Mouse (Mus musculus): ENCODE results near the gene Dnah2. TPM values are rescaled to one million over a fixed set of nuclear protein-coding genes. Genes with fewer than 3 reads are reported as not detected.
A peak's percentile ranks its signal among the peaks of the same experiment; 100 is the strongest.

The Dnah2 gene
- polyA plus RNA-seq, 1 experiment from 2014 or later = 0.52 TPM

DNA sequence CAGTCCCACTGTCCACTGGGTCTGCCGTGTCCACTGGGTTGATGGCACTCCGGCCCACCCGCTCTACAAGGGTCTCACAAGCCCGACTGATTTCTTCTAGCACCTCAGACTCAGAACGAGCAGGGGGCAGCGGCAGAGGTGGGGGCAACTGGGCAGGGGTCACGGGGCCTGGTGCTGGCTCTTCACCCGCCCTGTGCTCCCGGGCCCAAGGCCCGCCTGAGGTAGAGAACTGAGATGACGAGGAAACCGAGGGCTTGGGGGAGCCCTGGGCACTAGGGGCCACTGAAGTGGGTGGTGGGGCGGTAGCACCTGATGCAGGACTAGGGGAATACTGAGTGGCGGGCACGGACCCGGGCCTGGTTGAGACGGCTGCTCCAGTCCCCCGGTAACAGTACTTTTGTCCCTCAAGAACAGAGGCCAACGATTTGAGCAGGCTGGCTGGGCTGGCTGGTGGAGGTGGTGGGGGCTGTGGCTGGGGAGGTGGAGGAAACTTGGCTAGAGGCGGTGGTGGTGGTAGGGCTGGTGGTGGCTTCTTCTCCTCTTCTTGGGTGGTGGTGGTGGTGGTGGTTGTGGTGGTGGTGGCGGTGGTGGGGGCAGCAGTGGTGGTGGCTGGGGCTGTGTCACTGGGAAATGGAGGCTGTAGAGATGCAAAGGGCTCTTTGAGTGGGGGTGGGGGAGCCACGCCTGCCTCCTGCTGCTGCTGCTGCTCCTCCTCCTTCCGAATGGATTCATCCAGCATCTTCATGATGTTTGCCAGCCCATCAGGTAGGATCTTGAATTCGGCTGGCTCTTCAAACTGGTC lies 144.1 kb downstream of the Dnah2 start:
- ATAC-seq (replicated peaks; ENCODE audit: low FRiP score) (no peak), DNase-seq (ENCODE audit: low spot score) (no peak)
- no peak overlapping the region for H3K9ac ChIP-seq (ENCODE audit: low read depth, low read length)
- peaks cover 20% of the 10 kb centered on the region for H3K4me1 ChIP-seq (replicated peaks; ENCODE audit: control insufficient read depth, insufficient read depth, low read length)
- no peaks in the 10 kb centered on the region for H3K9me3 ChIP-seq (ENCODE audit: control insufficient read depth, low read length)
- WGBS = 93% methylated on average over 24 of the region's 24 CpGs
- peaks cover 63% of the 10 kb centered on the region for H3K36me3 ChIP-seq (ENCODE audit: control insufficient read depth, insufficient read depth, low read length)
- no peaks in the 10 kb centered on the region for H3K27me3 ChIP-seq (replicated peaks; ENCODE audit: control insufficient read depth, insufficient read depth, low read length)
- no peak overlapping the region for H3K27ac ChIP-seq (ENCODE audit: low read depth, low read length)
- H3K4me2 ChIP-seq = no peak overlapping the region
- no peak overlapping the region for H3K4me3 ChIP-seq (ENCODE audit: low read depth, low read length)

DNA sequence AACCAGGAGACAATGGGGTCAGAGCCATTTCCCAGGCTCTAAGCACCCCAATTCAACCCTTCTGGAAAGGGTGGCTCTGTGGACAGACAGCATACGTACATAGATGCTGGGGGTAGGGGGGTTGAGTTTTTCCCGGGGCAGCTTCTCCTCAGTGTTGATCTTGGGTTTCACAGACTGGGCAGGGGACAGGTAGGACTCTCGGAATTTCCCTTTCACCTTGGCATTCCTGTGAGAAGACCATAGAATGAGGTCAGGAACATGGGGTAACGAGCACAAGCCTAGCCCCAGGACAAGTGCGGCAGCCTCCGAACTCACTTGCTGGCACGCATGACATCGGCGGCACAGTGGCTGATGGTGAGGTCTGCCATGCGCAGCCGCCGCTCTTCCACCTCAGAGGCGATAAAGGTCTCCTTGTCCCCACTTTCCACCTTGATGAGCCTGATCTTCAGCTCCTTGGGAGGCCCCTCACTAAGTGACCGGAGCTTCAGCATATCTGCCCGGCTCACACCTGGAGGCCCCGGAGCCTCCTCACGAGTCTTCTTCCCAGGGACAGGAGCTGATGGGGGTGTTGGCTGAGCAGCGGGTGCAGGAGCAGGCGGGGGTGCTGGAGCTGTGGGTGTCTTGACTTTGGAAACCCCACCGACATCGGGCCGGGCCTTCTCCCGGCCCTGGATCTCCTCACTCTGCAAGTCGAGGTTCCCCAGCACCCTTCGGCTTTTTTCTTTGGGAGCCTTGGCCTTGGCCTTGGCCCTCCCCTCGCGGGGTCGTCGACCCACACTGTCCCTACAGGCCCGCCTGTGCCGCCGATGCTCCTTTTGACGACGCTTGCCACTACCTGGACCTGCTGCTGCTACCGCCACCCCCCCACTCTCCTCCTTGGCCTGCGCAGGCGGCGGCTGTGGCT lies 145.0 kb downstream of the Dnah2 start:
- H3K4me1 ChIP-seq (replicated peaks; ENCODE audit: control insufficient read depth, insufficient read depth, low read length) = peaks cover 24% of the 10 kb centered on the region
- no peak overlapping the region for H3K9ac ChIP-seq (ENCODE audit: low read depth, low read length)
- DNase-seq (ENCODE audit: low spot score) = no peak
- H3K27ac ChIP-seq (ENCODE audit: low read depth, low read length) = no peak overlapping the region
- no peaks in the 10 kb centered on the region for H3K9me3 ChIP-seq (ENCODE audit: control insufficient read depth, low read length)
- WGBS = 91% methylated on average over 38 of the region's 38 CpGs
- H3K36me3 ChIP-seq (ENCODE audit: control insufficient read depth, insufficient read depth, low read length) = peaks cover 65% of the 10 kb centered on the region
- H3K4me3 ChIP-seq (ENCODE audit: low read depth, low read length) = no peak overlapping the region
- ATAC-seq (replicated peaks; ENCODE audit: low FRiP score) = no peak
- no peaks in the 10 kb centered on the region for H3K27me3 ChIP-seq (replicated peaks; ENCODE audit: control insufficient read depth, insufficient read depth, low read length)
- H3K4me2 ChIP-seq = no peak overlapping the region

DNA sequence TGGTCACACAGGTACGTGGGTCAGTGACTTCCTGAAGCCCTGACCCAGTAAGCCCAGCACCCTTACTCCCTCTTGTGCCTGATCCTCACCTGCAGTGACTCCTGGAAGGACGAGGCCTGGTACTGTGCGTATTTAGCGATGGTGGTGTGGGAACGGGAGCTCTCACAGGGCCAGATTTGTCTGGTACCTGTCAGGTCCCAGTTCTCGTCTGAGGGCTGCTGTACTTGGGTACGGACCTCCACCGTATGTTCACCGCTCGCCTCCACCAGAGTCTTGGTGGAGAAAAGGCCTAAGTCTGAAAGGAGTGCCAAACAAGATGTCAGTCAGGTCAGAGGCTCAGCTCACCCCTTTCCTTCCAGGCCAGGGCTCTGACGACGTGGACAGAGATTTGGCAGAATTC lies 146.9 kb downstream of the Dnah2 start:
- Histone ChIP-seq H3K4me2 (peak overlapping the region; percentile 11; the same call in 1 of the 2 replicates), H3K9me3 (ENCODE audit: control insufficient read depth, low read length) (no peaks in the 10 kb centered on the region), H3K27me3 (replicated peaks; ENCODE audit: control insufficient read depth, insufficient read depth, low read length) (no peaks in the 10 kb centered on the region), H3K36me3 (ENCODE audit: control insufficient read depth, insufficient read depth, low read length) (peaks cover 59% of the 10 kb centered on the region), H3K4me1 (replicated peaks; ENCODE audit: control insufficient read depth, insufficient read depth, low read length) (peaks cover 34% of the 10 kb centered on the region), H3K4me3 (ENCODE audit: low read depth, low read length) (no peak overlapping the region), H3K27ac (ENCODE audit: low read depth, low read length) (no peak overlapping the region), H3K9ac (ENCODE audit: low read depth, low read length) (no peak overlapping the region)
- WGBS = 83% methylated on average over 12 of the region's 12 CpGs
- DNase-seq (ENCODE audit: low spot score) (no peak), ATAC-seq (replicated peaks; ENCODE audit: low FRiP score) (no peak)

DNA sequence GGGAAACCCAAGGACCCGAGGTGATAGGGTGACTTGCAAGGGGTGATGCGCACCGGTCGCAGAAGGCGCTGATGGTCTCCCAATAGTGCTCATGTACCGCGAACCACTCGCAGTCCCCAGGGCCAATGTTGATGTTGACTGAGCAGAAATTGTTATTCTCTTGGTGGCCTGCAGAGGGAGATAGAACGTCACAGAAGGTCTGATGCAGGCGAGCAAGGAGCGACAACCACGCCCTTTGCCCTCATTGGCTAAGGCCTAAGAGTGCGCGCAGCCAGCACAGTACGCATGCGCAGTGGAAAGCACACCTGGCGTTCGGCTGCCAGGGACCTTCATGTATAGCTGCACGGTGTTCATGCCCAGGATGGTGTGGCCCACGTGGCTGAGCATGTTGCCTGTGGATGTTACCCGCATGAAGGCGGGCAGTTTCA lies 147.7 kb downstream of the Dnah2 start:
- peak overlapping the region; percentile 46 for H3K4me2 ChIP-seq
- H3K9ac ChIP-seq (ENCODE audit: low read depth, low read length) = peak overlapping the region; percentile 15; the same call in 1 of the 2 replicates
- ATAC-seq (replicated peaks; ENCODE audit: low FRiP score) (peak; percentile 61), DNase-seq (ENCODE audit: low spot score) (peak; percentile 80)
- peaks cover 56% of the 10 kb centered on the region for H3K36me3 ChIP-seq (ENCODE audit: control insufficient read depth, insufficient read depth, low read length)
- WGBS = 24% methylated on average over 22 of the region's 22 CpGs
- H3K4me1 ChIP-seq (replicated peaks; ENCODE audit: control insufficient read depth, insufficient read depth, low read length) = peaks cover 42% of the 10 kb centered on the region
- H3K4me3 ChIP-seq (ENCODE audit: low read depth, low read length) = 0 out of 2 replicates have a peak overlapping the region, but pooled peaks have one; percentile 5
- no peaks in the 10 kb centered on the region for H3K27me3 ChIP-seq (replicated peaks; ENCODE audit: control insufficient read depth, insufficient read depth, low read length)
- H3K9me3 ChIP-seq (ENCODE audit: control insufficient read depth, low read length) = no peaks in the 10 kb centered on the region
- no peak overlapping the region; the same call in 1 of the 2 replicates for H3K27ac ChIP-seq (ENCODE audit: low read depth, low read length)

DNA sequence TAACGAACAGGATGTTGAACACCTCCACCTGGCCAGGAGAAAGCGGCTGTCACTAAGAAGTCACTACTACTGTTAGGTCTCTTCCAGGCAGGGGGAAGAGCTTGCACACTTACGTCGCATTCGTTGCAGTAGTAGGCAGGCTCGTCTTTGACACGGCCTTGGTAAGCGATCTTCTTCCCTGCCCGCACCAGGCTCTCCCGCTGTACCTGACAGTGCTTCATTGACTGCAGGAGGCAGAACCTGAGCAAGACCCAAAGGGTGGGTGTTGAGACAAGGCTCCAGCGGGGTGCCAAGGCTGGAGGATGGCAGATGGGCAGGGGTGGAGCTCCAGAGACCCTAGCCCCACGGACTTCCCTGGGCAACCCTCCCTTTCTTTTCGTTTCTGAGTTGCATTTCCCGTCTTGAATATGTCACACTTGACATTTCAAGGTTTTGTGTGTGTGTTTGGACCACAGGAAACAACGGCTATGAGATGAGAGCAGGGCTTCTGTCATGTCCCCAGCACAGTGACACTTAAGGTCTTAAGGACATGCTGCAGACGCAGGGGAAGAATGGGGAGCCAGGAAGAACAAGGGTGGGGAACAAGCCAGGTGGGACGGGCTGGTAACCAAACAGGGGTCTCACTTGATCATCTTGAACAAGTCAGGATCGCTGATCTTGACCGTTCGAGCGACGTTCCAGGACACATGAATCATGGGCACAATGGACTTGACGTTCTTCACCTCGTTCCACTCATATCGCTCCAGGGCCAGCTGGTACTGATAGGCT lies 148.6 kb downstream of the Dnah2 start:
- WGBS = 79% methylated on average over 25 of the region's 25 CpGs
- no peak overlapping the region for H3K27ac ChIP-seq (ENCODE audit: low read depth, low read length)
- ATAC-seq (replicated peaks; ENCODE audit: low FRiP score) (no peak), DNase-seq (ENCODE audit: low spot score) (peak; percentile 46)
- no peaks in the 10 kb centered on the region for H3K27me3 ChIP-seq (replicated peaks; ENCODE audit: control insufficient read depth, insufficient read depth, low read length)
- H3K4me3 ChIP-seq (ENCODE audit: low read depth, low read length) = 0 out of 2 replicates have a peak overlapping the region, but pooled peaks have one; percentile 22
- peak overlapping the region; percentile 55 for H3K4me2 ChIP-seq
- H3K9ac ChIP-seq (ENCODE audit: low read depth, low read length) = peak overlapping the region; percentile 34; the same call in 1 of the 2 replicates
- H3K36me3 ChIP-seq (ENCODE audit: control insufficient read depth, insufficient read depth, low read length) = peaks cover 46% of the 10 kb centered on the region
- H3K4me1 ChIP-seq (replicated peaks; ENCODE audit: control insufficient read depth, insufficient read depth, low read length) = peaks cover 43% of the 10 kb centered on the region
- no peaks in the 10 kb centered on the region for H3K9me3 ChIP-seq (ENCODE audit: control insufficient read depth, low read length)

DNA sequence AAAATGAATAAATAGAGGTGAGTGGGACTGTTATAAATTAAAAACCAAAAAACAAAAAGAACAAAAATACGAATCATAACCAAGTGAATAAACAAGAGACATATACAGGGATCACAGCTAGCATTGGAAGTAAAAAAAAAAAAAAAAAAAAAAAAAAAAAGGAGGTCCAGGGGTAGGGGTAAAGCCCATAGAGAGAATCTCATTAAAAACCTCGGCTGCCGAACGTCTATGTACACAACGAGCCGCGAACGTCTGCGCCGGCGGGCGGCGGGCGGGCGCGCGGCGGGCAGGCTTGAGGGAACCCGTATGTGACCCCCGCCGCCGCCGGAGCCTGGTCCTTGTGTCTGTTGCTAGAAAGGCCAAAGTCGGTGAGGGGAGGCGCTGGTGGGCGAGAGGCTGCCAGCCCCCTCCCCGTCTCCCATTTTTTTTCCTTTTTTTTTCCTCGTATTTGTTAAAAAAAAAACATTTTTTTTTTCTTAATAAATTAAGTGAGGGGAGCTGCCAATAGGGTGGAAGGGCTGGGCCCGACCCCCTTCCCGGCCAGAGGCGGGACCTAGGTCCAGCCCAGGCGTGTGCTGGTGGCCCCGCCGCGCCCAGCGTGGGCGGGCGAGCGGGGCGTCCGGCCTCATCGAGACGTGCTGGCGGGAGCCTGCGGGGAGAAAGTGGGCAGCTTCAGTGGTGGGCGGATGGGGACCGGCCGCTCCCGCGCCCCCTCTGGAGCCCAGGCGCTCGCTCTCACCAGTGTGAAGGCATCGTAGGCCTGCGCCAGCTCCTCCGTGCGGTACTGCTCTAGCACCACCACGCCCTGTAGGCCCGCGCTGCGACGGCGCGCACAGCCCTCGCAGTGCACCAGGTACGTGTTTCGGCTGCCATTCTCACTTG lies 149.5 kb downstream of the Dnah2 start:
- Histone ChIP-seq H3K4me1 (replicated peaks; ENCODE audit: control insufficient read depth, insufficient read depth, low read length) (peaks cover 43% of the 10 kb centered on the region), H3K36me3 (ENCODE audit: control insufficient read depth, insufficient read depth, low read length) (peaks cover 38% of the 10 kb centered on the region), H3K4me3 (ENCODE audit: low read depth, low read length) (0 out of 2 replicates have a peak overlapping the region, but pooled peaks have one; percentile 22), H3K4me2 (peak overlapping the region; percentile 96), H3K27me3 (replicated peaks; ENCODE audit: control insufficient read depth, insufficient read depth, low read length) (no peaks in the 10 kb centered on the region), H3K27ac (ENCODE audit: low read depth, low read length) (no peak overlapping the region), H3K9ac (ENCODE audit: low read depth, low read length) (peak overlapping the region; percentile 34; the same call in 1 of the 2 replicates), H3K9me3 (ENCODE audit: control insufficient read depth, low read length) (no peaks in the 10 kb centered on the region)
- DNase-seq (ENCODE audit: low spot score) (peak; percentile 37), ATAC-seq (replicated peaks; ENCODE audit: low FRiP score) (no peak)
- WGBS = 47% methylated on average over 66 of the region's 66 CpGs

DNA sequence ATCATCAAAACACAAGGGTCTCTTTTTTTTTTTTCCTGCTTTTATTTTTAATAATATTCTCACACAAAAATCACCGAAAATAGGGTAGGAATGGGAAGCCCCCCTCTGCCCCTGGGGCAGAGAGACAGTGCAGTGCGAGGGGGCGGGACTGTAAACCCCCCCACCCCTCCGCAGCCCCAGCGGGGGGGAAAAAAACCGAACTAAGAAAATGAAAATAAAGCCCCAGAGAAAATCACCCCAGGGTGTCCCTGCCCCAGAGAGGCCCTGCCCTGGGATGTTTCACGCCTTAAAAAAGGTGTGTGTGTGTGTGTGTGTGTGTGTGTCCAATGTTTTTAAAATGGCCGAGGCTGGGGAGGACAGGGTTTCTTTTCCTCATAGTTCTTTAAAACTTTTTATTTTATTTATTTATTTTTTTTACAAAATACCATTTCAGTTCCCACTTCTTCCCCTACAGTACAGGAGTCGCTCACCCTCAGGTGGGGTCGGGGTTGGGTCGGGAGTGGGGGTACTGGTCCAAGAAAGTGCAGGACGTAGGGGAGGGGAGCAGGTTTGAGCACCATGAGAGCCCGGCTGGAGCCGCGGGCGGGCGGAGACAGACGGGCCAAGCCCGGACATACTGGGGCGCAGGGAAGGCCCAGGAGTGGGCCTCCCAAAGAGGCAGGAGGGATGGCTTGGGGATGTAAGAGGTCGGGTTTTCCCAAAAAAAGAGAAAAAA lies 150.3 kb downstream of the Dnah2 start:
- Histone ChIP-seq H3K36me3 (ENCODE audit: control insufficient read depth, insufficient read depth, low read length) (peaks cover 32% of the 10 kb centered on the region), H3K27me3 (replicated peaks; ENCODE audit: control insufficient read depth, insufficient read depth, low read length) (no peaks in the 10 kb centered on the region), H3K9me3 (ENCODE audit: control insufficient read depth, low read length) (no peaks in the 10 kb centered on the region), H3K4me3 (ENCODE audit: low read depth, low read length) (peak overlapping the region; percentile 77), H3K27ac (ENCODE audit: low read depth, low read length) (0 out of 2 replicates have a peak overlapping the region, but pooled peaks have one; percentile 46), H3K4me1 (replicated peaks; ENCODE audit: control insufficient read depth, insufficient read depth, low read length) (peaks cover 47% of the 10 kb centered on the region), H3K4me2 (peak overlapping the region; percentile 96), H3K9ac (ENCODE audit: low read depth, low read length) (peak overlapping the region; percentile 17)
- WGBS = 41% methylated on average over 21 of the region's 21 CpGs
- ATAC-seq (replicated peaks; ENCODE audit: low FRiP score) = no peak
- DNase-seq (ENCODE audit: low spot score) = peak; percentile 37
